Mouse (Mus musculus) C2C12 (cell line): ENCODE results near the gene Tbc1d8b.

Experiments used
- CTCF ChIP-seq: IDR thresholded peaks from one replicate; pipeline ENCODE4 v1.5.1; 2011; ENCODE audit not compliant: control insufficient read depth, insufficient read depth, insufficient read length
- MAX ChIP-seq: IDR thresholded peaks from one replicate; pipeline ENCODE4 v1.6.1; 2011; ENCODE audit warnings: mild to moderate bottlenecking, control low read depth
- MYOD1 ChIP-seq: IDR thresholded peaks from one replicate; pipeline ENCODE4 v1.6.1; 2011; ENCODE audit warnings: low read depth; ENCODE audit not compliant: control insufficient read depth, insufficient read length
- MYOG ChIP-seq: IDR thresholded peaks from one replicate; pipeline ENCODE4 v1.6.1; 2011; ENCODE audit not compliant: control insufficient read depth, insufficient read length; ENCODE audit errors: extremely low read depth
- USF1 ChIP-seq: IDR thresholded peaks from one replicate; pipeline ENCODE4 v1.6.1; 2011; ENCODE audit warnings: low read depth, mild to moderate bottlenecking, control low read depth, moderate library complexity

DNA sequence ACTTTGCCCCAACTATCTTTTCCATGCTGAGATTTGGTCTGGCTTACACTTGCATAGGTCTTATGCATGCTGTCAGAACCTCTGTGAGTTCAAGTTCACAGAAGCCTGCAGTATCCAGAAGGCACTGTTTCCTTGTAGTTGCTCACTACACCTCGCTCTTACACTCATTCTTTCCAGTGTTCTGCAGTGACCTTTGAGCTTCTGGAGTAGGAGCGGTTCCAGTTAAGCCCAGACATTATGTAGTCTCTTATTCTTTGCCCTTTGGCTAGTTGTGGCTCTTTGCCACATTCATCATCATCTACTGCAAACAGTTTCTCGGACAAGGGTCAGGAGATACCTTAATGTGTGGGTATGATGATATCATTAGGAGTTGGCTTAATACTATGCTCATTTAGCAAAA is 45.7 kb downstream of the Tbc1d8b start:
- TF ChIP-seq CTCF (no peak), MYOG (no peak), MYOD1 (no peak), USF1 (no peak), MAX (no peak)
